Comparison of ENCODE assay signal across 23 mouse cellular contexts in genomic region chr12:105850675-105851074, GRCm38 (mm10).
"Had no signal": no experiment of that assay in that cellular context is flagged by ENCODE, and none has a peak within 500 bp of the region (broad histone marks: within the 10 kb centered on the region; RNA-seq: fewer than 3 reads in every experiment).

No protein-coding gene starts in this region.

- H3K4me3 ChIP-seq: liver, embryonic 13.5 days; liver, embryonic 15.5 days; lung, embryonic 15.5 days; megakaryocyte, embryonic 14.5 days; midbrain, embryonic 10.5 days; midbrain, embryonic 12.5 days; midbrain, embryonic 15.5 days; myocyte; neural tube, embryonic 12.5 days had no signal

- H3K27ac ChIP-seq: liver, embryonic 13.5 days; liver, embryonic 15.5 days; lung, embryonic 15.5 days; macrophage; midbrain, embryonic 10.5 days; midbrain, embryonic 12.5 days; midbrain, embryonic 15.5 days; neural tube, embryonic 12.5 days had no signal

- H3K4me1 ChIP-seq: liver, embryonic 13.5 days; liver, embryonic 15.5 days; lung, embryonic 15.5 days had no signal

- ATAC-seq: liver, postnatal 0 days; lung, postnatal 0 days; midbrain, embryonic 15.5 days had no signal

- H3K27me3 ChIP-seq: liver, embryonic 13.5 days; liver, embryonic 15.5 days; lung, embryonic 15.5 days; midbrain, embryonic 12.5 days; midbrain, embryonic 15.5 days; neural tube, embryonic 12.5 days had no signal

- H3K9me3 ChIP-seq: liver, embryonic 13.5 days; liver, embryonic 15.5 days; lung, embryonic 15.5 days; megakaryocyte, embryonic 14.5 days; midbrain, embryonic 10.5 days; midbrain, embryonic 12.5 days; midbrain, embryonic 15.5 days; neural tube, embryonic 12.5 days had no signal

- H3K36me3 ChIP-seq: liver, embryonic 13.5 days; liver, embryonic 15.5 days; lung, embryonic 15.5 days; midbrain, embryonic 12.5 days; midbrain, embryonic 15.5 days; neural tube, embryonic 12.5 days had no signal

- DNase-seq: liver, embryonic 13.5 days; liver, postnatal 0 days; lung, adult 2 months; lung, postnatal 14 days; lung, postnatal 36 days; retina, postnatal 1 day; right cerebral cortex, adult 18-20 months; right cerebral cortex, postnatal 25 days; right cerebral cortex, postnatal 4 days; spleen, adult 18-20 months; thymus, adult 18-20 months; thymus, postnatal 14 days; thymus, postnatal 36 days had no signal

- H3K9ac ChIP-seq: liver, embryonic 13.5 days; liver, embryonic 15.5 days; liver, postnatal 0 days; lung, embryonic 15.5 days; midbrain, embryonic 12.5 days; midbrain, embryonic 15.5 days; neural tube, embryonic 12.5 days had no signal

- H3K4me2 ChIP-seq: liver, embryonic 13.5 days; liver, embryonic 15.5 days; lung, embryonic 15.5 days; midbrain, embryonic 12.5 days; midbrain, embryonic 15.5 days; neural tube, embryonic 12.5 days had no signal
